Mouse (Mus musculus) ES-E14 (cell line): ENCODE results near the gene Ccdc153. TPM values are rescaled to one million over a fixed set of nuclear protein-coding genes. Genes with fewer than 3 reads are reported as not detected.

Source experiments
- DNase-seq: peaks from one replicate; pipeline ENCODE4 v3.0.0-alpha.2; 2013; ENCODE audit warnings: low read depth, low spot score
- H3K27ac ChIP-seq: 2 replicates; pipeline ENCODE4 v1.5.1; 2012; ENCODE audit warnings: low read depth, mild to moderate bottlenecking, low read length, moderate library complexity, mixed read lengths; ENCODE audit not compliant: poor library complexity, insufficient read depth, severe bottlenecking
- H3K36me3 ChIP-seq: 2 replicates; pipeline ENCODE4 v1.6.1; 2012; ENCODE audit warnings: mild to moderate bottlenecking, low read length, moderate library complexity, mixed read lengths; ENCODE audit not compliant: control insufficient read depth, poor library complexity, insufficient read depth, severe bottlenecking
- H3K4me1 ChIP-seq, 2 experiments: fragments of 150-350 bp in 1 of 2; sonication (generic) in 1 of 2; 2 replicates each; pipeline ENCODE4 v1.6.1; 2012; ENCODE audit warnings: low read length in 2 of 2, mild to moderate bottlenecking in 1 of 2, mixed read lengths in 1 of 2; ENCODE audit not compliant: control insufficient read depth in 2 of 2, insufficient read depth in 2 of 2, poor library complexity in 1 of 2
- H3K4me3 ChIP-seq, 2 experiments: fragments of 150-350 bp in 1 of 2; sonication (generic) in 1 of 2; 2 replicates each; pipeline ENCODE4 v1.5.1; 2012; ENCODE audit warnings: low read length in 2 of 2, low read depth in 1 of 2, mild to moderate bottlenecking in 1 of 2, mixed read lengths in 1 of 2; ENCODE audit not compliant: insufficient read depth in 1 of 2, poor library complexity in 1 of 2, severe bottlenecking in 1 of 2
- H3K9ac ChIP-seq: 2 replicates; pipeline ENCODE4 v1.6.1; 2012; ENCODE audit warnings: low read depth, mild to moderate bottlenecking, low read length, mixed read lengths; ENCODE audit not compliant: poor library complexity, insufficient read depth, severe bottlenecking
- H3K9me3 ChIP-seq: fragments of 150-350 bp; sonication (generic); 2 replicates; pipeline ENCODE4 v1.6.1; 2012; ENCODE audit warnings: low read depth, mild to moderate bottlenecking, low read length; ENCODE audit not compliant: control insufficient read depth, insufficient read depth
- CHD2 ChIP-seq: IDR thresholded peaks from 2 replicates; pipeline ENCODE4 v1.6.1; 2014; ENCODE audit warnings: mild to moderate bottlenecking, low read depth, low read length, inconsistent platforms
- HCFC1 ChIP-seq: IDR thresholded peaks from 2 replicates; pipeline ENCODE4 v1.6.1; 2012; ENCODE audit warnings: low read length, inconsistent platforms, borderline replicate concordance; ENCODE audit not compliant: insufficient read depth
- MAFK ChIP-seq: IDR thresholded peaks from 2 replicates; pipeline ENCODE4 v1.6.1; 2014; ENCODE audit warnings: mild to moderate bottlenecking, low read depth, low read length, inconsistent platforms; ENCODE audit not compliant: insufficient read depth
- ZC3H11A ChIP-seq: IDR thresholded peaks from 2 replicates; pipeline ENCODE4 v1.6.1; 2012; ENCODE audit warnings: low read depth, mild to moderate bottlenecking, inconsistent platforms, low read length, borderline replicate concordance
- ZNF384 ChIP-seq: IDR thresholded peaks from 2 replicates; pipeline ENCODE4 v1.6.1; 2012; ENCODE audit warnings: low read depth, low read length, inconsistent platforms
- in situ Hi-C, 2 experiments: fragments of 600-800 bp; cut with MboI; formaldehyde crosslinking; loops; one replicate each; pipeline ENCODE4 v1.15.1; 2025; ENCODE audit warnings: low sequenced_read_pairs in 2 of 2, inconsistent platforms in 1 of 2; ENCODE audit not compliant: unreplicated experiment in 2 of 2
- total RNA-seq: library from RNA; depleted of rRNA; stranded (reverse); fragments of 300-350 nt; gene quantifications from 2 replicates; pipeline ENCODE4 v1.2.3, GENCODE M21; 2012

The Ccdc153 gene
- total RNA-seq, 1 experiment, result not detected

GRCm38 (mm10) chr9:44196354-44196753, 44.1 kb upstream of the Ccdc153 start:
- no peak for TF ChIP-seq ZC3H11A
- TF ChIP-seq HCFC1, result no peak
- TF ChIP-seq ZNF384, result no peak
- no peak for TF ChIP-seq CHD2
- no peak for TF ChIP-seq MAFK
- H3K4me1 ChIP-seq, result 0 out of 4 replicates have a peak, but pooled peaks cover 0 to 5% of the 10 kb centered on the region in 2 experiments
- no peak overlapping the region for H3K4me3 ChIP-seq
- DNase-seq, result no peak
- in situ Hi-C loops, result no loop called here
- no peak overlapping the region for H3K9ac ChIP-seq
- no peak overlapping the region for H3K27ac ChIP-seq
- no peaks in the 10 kb centered on the region for H3K9me3 ChIP-seq
- peaks cover 2% of the 10 kb centered on the region for H3K36me3 ChIP-seq

- no peak for DNase-seq
- H3K9me3 ChIP-seq, result no peaks in the 10 kb centered on the region
- in situ Hi-C loops, result no loop called here
- 0 out of 4 replicates have a peak, but pooled peaks cover 0 to 5% of the 10 kb centered on the region in 2 experiments for H3K4me1 ChIP-seq
- TF ChIP-seq CHD2 (no peak), HCFC1 (no peak), ZC3H11A (no peak), MAFK (no peak)
- peaks cover 2% of the 10 kb centered on the region for H3K36me3 ChIP-seq
- no peak overlapping the region for H3K27ac ChIP-seq
- H3K9ac ChIP-seq, result no peak overlapping the region
- no peak overlapping the region for H3K4me3 ChIP-seq
Measured at GRCm38 (mm10) chr9:44199166-44199565, 41.3 kb upstream of the Ccdc153 start.

GRCm38 (mm10) chr9:44199580-44199979, 40.9 kb upstream of the Ccdc153 start:
- no peak overlapping the region for H3K4me3 ChIP-seq
- peaks cover 2% of the 10 kb centered on the region for H3K36me3 ChIP-seq
- H3K4me1 ChIP-seq, result 0 out of 4 replicates have a peak, but pooled peaks cover 0 to 5% of the 10 kb centered on the region in 2 experiments
- no peak overlapping the region for H3K27ac ChIP-seq
- no peak overlapping the region for H3K9ac ChIP-seq
- no peaks in the 10 kb centered on the region for H3K9me3 ChIP-seq
- in situ Hi-C loops, result no loop called here
- DNase-seq, result no peak
- no peak for TF ChIP-seq HCFC1

- DNase-seq, result no peak
- in situ Hi-C loops, result no loop called here
- Histone ChIP-seq H3K27ac (no peak overlapping the region), H3K4me3 (no peak overlapping the region), H3K36me3 (peaks cover 2% of the 10 kb centered on the region), H3K4me1 (0 out of 4 replicates have a peak, but pooled peaks cover 0 to 5% of the 10 kb centered on the region in 2 experiments), H3K9ac (no peak overlapping the region), H3K9me3 (no peaks in the 10 kb centered on the region)
- TF ChIP-seq ZC3H11A (no peak), MAFK (no peak), CHD2 (no peak), HCFC1 (no peak), ZNF384 (no peak)
Measured at GRCm38 (mm10) chr9:44200458-44200857, 40.0 kb upstream of the Ccdc153 start.

GRCm38 (mm10) chr9:44207840-44208239, 32.6 kb upstream of the Ccdc153 start:
- Histone ChIP-seq H3K4me3 (no peak overlapping the region), H3K9me3 (no peaks in the 10 kb centered on the region), H3K4me1 (no peaks in the 10 kb centered on the region), H3K36me3 (no peaks in the 10 kb centered on the region), H3K27ac (no peak overlapping the region), H3K9ac (no peak overlapping the region)
- in situ Hi-C loops, result no loop called here
- DNase-seq, result no peak
- TF ChIP-seq MAFK, result peak; percentile 67
- no peak for TF ChIP-seq ZNF384
- no peak for TF ChIP-seq CHD2
- TF ChIP-seq ZC3H11A, result no peak
- TF ChIP-seq HCFC1, result no peak
